Mouse (Mus musculus) cortical plate, adult 2 months (tissue): Measurements from ENCODE around the gene Tlx2. TPM values are rescaled to one million over a fixed set of nuclear protein-coding genes. Genes with fewer than 3 reads are reported as not detected.

Experiments
- H3K27ac ChIP-seq: fragments of 200-500 bp; 2 replicates; pipeline ENCODE4 v1.5.1; 2012; ENCODE audit warnings: low read length, control low read depth, inconsistent platforms; ENCODE audit not compliant: insufficient read depth
- H3K4me1 ChIP-seq: fragments of 200-500 bp; 2 replicates; pipeline ENCODE4 v1.6.1; 2011; ENCODE audit warnings: low read length; ENCODE audit not compliant: control insufficient read depth, insufficient read depth
- H3K4me3 ChIP-seq: fragments of 200-500 bp; 2 replicates; pipeline ENCODE4 v1.5.1; 2011; ENCODE audit warnings: mild to moderate bottlenecking, low read length, control low read depth; ENCODE audit not compliant: insufficient read depth
- CTCF ChIP-seq: fragments of 200-500 bp; IDR thresholded peaks from 2 replicates; pipeline ENCODE4 v1.5.1; 2011; ENCODE audit warnings: mild to moderate bottlenecking, control low read depth, low read length; ENCODE audit not compliant: insufficient read depth; ENCODE audit errors: extremely low read depth
- POLR2A ChIP-seq: fragments of 200-500 bp; IDR thresholded peaks from 2 replicates; pipeline ENCODE4 v1.6.1; 2011; ENCODE audit warnings: mild to moderate bottlenecking, low read length, control low read depth; ENCODE audit not compliant: insufficient read depth; ENCODE audit errors: extremely low read depth
- polyA plus RNA-seq: library from polyadenylated mRNA; depleted of rRNA; stranded (reverse); fragments of >200 nt; gene quantifications from 2 replicates; pipeline ENCODE4 v1.2.3, GENCODE M21; 2012

The Tlx2 gene
- polyA plus RNA-seq, 1 experiment, result not detected

DNA sequence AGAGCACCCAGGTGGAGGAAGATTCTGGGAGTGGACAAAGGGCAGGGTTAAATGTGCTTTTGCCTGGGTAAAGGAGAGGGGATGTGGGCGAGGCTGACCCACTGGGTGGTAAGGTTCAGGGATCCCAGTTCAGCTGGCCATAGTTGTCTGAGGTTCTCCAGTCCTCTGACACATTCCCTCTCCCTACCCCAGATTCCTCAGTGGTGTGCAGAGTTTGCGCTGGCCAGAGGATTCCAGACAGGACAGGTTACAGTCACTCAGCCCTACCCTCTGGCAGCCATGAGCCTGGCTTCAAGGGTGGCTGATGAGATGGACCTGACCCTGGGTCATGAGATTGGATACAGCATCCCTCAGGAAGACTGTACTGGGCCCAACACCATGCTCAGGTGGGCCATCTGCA is 11.4 kb downstream of the Tlx2 start:
- no peak for TF ChIP-seq CTCF
- no peak for TF ChIP-seq POLR2A

DNA sequence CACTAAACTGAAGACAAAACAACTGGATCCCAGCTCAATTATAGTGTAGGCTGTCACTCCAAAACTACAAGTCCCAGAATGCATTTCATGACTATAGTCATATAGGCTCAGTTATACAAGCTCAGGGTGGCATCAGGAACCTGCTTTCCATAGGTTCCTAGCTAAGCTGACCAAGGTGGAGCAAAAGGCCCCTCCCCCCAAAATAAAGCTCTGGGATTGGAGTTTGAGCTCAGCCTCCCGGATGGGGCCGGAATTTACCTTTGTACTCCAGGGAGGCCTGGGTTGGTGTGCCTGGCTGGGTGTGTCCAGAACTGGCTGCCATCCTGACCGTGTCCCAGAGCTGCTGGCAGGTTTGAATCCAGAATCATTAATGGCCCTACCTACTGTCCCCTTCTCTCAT is 12.3 kb downstream of the Tlx2 start, which contains the start of gene Dqx1:
Gene Dqx1, plus strand, starts transcription at position 55 of the 400 bp plus-strand sequence.
- H3K27ac ChIP-seq, result no peak within 1 kb of the TSS
- 0 out of 2 replicates have a peak, but pooled peaks cover 2% of the 10 kb centered on the region for H3K4me1 ChIP-seq
- no peak within 1 kb of the TSS for H3K4me3 ChIP-seq
- TF ChIP-seq POLR2A, result no peak
- TF ChIP-seq CTCF, result no peak

More for the DNA sequence above, 11.4 kb downstream of the Tlx2 start:
- Histone ChIP-seq H3K4me3 (no peak overlapping the region), H3K27ac (no peak overlapping the region), H3K4me1 (no peaks in the 10 kb centered on the region)

DNA sequence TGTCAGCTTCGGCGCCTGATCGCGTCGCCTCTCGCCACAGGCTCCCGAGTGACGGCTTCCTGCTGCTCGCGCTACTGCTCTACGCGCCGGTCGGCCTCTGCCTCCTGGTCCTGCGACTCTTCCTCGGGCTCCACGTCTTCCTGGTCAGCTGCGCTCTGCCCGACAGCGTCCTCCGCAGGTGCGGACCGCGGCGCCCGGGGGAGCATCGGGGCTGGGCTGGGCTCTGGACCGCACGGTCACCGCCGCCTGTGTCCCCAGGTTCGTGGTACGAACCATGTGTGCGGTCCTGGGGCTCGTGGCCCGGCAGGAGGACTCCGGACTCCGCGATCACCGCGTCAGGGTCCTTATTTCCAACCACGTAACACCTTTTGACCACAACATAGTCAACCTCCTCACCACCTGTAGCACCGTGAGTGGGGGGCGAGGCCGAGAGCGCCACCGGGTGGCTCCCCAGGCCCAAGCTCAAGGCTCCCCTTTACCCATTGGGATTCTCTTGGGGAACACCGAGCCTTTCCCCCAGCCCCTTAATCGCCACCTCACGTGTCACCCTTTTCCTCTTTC is 15.1 kb downstream of the Tlx2 start, which contains the start of gene Htra2:
Gene Htra2, minus strand, starts transcription at position 403 of the 561 bp plus-strand sequence.
- TF ChIP-seq POLR2A, result no peak
- no peak for TF ChIP-seq CTCF
- no peak within 1 kb of the TSS for H3K27ac ChIP-seq
- peaks cover 4% of the 10 kb centered on the region; the same call in 1 of the 2 replicates for H3K4me1 ChIP-seq
- peak within 1 kb of the TSS; percentile 60 for H3K4me3 ChIP-seq

DNA sequence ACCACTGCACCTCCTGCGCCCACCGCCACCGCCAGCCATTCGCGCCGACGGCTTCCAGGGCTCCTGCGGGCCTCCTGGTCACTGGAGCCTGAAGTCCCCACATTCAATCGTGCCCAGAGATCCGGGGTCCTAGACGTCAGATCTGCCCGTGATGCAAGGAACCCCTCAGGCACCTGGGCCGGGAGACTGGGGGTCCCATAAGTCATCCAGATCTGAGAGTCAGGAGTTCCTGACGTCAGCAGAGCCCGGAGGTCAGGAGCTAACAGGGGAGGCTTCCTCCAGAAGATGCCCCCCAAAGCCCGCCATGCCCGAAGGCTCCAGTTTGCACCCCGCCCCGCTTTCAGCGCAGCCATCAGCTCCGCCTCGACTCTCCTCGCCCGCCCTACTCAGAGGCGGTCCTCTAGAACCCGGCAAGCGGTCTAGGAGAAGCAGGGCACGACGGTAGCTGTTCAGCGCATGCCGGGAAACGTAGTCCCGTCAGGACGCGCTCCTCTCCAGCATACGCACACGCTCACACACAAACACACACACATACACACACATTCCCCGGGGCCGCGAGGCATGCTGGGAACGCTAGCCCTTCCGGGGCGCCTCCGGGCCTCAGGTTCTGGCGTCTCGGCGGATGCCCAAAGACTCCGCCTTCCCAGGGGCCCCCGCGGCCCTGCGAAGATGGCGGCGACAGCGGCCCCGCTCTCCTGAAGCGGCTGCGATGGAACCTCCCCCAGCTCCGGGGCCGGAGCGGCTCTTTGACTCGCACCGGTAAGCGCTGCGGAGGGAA is 15.8 kb downstream of the Tlx2 start, which contains the start of gene Aup1:
Gene Aup1, plus strand, starts transcription at position 448 of the 778 bp plus-strand sequence.
- Histone ChIP-seq H3K4me3 (peak within 1 kb of the TSS; percentile 60), H3K4me1 (peaks cover 4% of the 10 kb centered on the region; the same call in 1 of the 2 replicates), H3K27ac (no peak within 1 kb of the TSS)
- TF ChIP-seq POLR2A (peak; percentile 83; the same call in 1 of the 2 replicates), CTCF (no peak)

GRCm38 (mm10) chr6:83053136-83053960 is 16.7 kb downstream of the Tlx2 start:
- Histone ChIP-seq H3K4me1 (peaks cover 4% of the 10 kb centered on the region; the same call in 1 of the 2 replicates), H3K27ac (no peak overlapping the region), H3K4me3 (peak overlapping the region; percentile 60)
- TF ChIP-seq POLR2A, result no peak
- no peak for TF ChIP-seq CTCF

DNA sequence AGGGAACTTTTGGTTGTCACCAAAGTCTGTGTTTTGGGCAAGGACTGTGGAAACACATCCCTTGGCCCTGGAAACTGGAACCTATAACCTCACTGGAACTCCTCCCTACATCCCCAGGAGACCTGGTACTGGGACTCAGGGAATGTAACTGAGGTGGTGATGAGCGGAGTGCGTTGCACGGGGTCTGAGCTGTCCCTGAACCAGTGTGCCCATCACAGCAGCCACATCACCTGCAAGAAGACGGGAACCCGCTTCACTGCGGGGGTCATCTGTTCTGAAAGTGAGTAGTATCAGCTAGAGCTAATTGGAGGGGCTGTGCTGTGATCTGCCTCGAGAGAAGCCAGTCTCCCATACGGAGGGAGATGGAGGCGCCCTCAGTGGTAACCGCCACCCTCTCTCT is 20.7 kb downstream of the Tlx2 start:
- H3K4me1 ChIP-seq, result peaks cover 4% of the 10 kb centered on the region; the same call in 1 of the 2 replicates
- TF ChIP-seq POLR2A (no peak), CTCF (no peak)
- H3K4me3 ChIP-seq, result no peak overlapping the region
- no peak overlapping the region for H3K27ac ChIP-seq

- TF ChIP-seq CTCF (no peak), POLR2A (no peak)
- H3K4me3 ChIP-seq, result no peak overlapping the region
- H3K4me1 ChIP-seq, result no peaks in the 10 kb centered on the region
- H3K27ac ChIP-seq, result no peak overlapping the region
Observed at GRCm38 (mm10) chr6:83044742-83045141, 25.4 kb downstream of the Tlx2 start.

GRCm38 (mm10) chr6:83043993-83044392 is 26.1 kb downstream of the Tlx2 start:
- no peak overlapping the region for H3K27ac ChIP-seq
- no peaks in the 10 kb centered on the region for H3K4me1 ChIP-seq
- no peak for TF ChIP-seq CTCF
- TF ChIP-seq POLR2A, result no peak
- H3K4me3 ChIP-seq, result no peak overlapping the region

DNA sequence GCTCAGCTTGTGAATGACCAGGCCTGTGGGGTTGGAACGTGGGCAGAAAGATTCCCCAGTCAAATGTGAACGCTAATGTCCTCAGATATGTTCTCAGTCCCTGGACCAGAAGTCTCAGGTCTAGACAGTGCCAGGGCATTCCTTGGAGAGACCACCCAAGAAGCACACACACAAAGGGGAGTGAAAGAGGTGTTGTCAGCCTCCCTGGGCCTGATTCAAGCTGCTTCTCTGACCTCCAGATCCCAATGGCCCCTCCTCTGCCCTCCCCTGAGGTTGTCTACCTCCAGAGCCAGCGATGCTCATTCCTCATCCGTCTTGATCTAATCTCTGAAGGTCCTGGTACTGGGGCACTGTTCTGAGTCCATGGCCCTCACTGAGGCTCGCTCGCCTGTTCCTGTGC is 26.5 kb downstream of the Tlx2 start:
- Histone ChIP-seq H3K4me1 (no peaks in the 10 kb centered on the region), H3K4me3 (no peak overlapping the region), H3K27ac (no peak overlapping the region)
- no peak for TF ChIP-seq POLR2A
- no peak for TF ChIP-seq CTCF

DNA sequence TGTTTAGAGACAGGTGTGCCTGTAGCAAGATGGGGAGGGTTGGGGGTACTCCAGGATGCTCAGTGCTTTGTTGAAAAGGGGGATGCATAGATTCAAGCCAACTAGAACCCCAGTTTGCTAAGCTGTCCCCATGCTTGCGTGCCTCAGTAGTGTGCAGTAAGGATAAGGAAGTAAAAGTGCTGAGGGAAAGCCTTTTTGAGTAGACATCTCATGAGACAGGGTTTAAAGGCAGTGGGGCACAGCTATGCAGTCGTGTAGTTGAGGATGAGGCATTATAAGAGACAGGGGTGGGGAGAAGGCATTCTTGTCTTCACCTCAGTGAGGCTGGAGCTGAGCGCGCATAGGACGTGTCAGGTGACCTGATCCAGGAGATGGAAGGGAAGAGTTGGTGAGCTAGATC is 29.5 kb downstream of the Tlx2 start:
- TF ChIP-seq POLR2A (no peak), CTCF (no peak)
- H3K4me1 ChIP-seq, result no peaks in the 10 kb centered on the region
- H3K27ac ChIP-seq, result no peak overlapping the region
- no peak overlapping the region for H3K4me3 ChIP-seq
